Mouse (Mus musculus) liver, embryonic 15.5 days (tissue): ENCODE data around the gene Ppp1r14c. TPM values are rescaled to one million over a fixed set of nuclear protein-coding genes. Genes with fewer than 3 reads are reported as not detected.

Experiments used
- ATAC-seq: fragments of 200-750 bp; cut with Nextera tagmentation; 2 replicates; pipeline ENCODE4 v1.8.0; 2017; ENCODE audit warnings: moderate number of reproducible peaks, mild to moderate bottlenecking, moderate library complexity; ENCODE audit not compliant: insufficient read depth
- H3K27ac ChIP-seq: fragments of 300-500 bp; sonication (generic); replicated peaks from 2 replicates; pipeline ENCODE4 v1.5.1; 2015; ENCODE audit warnings: mild to moderate bottlenecking, inconsistent platforms
- H3K27me3 ChIP-seq: fragments of 300-500 bp; sonication (generic); 2 replicates; pipeline ENCODE4 v1.6.1; 2015; ENCODE audit warnings: mild to moderate bottlenecking, inconsistent platforms
- H3K36me3 ChIP-seq: fragments of 300-500 bp; sonication (generic); replicated peaks from 2 replicates; pipeline ENCODE4 v1.6.1; 2015; ENCODE audit warnings: moderate library complexity, mild to moderate bottlenecking, inconsistent platforms
- H3K4me1 ChIP-seq: fragments of 300-500 bp; sonication (generic); replicated peaks from 2 replicates; pipeline ENCODE4 v1.6.1; 2015; ENCODE audit warnings: inconsistent platforms
- H3K4me2 ChIP-seq: fragments of 300-500 bp; sonication (generic); 2 replicates; pipeline ENCODE4 v1.6.1; 2015; ENCODE audit warnings: moderate library complexity, mild to moderate bottlenecking, inconsistent platforms
- H3K4me3 ChIP-seq: fragments of 300-500 bp; sonication (generic); replicated peaks from 2 replicates; pipeline ENCODE4 v1.5.1; 2015; ENCODE audit warnings: mild to moderate bottlenecking, inconsistent platforms
- H3K9ac ChIP-seq: fragments of 300-500 bp; sonication (generic); 2 replicates; pipeline ENCODE4 v1.6.1; 2015; ENCODE audit warnings: moderate library complexity, mild to moderate bottlenecking, inconsistent platforms
- H3K9me3 ChIP-seq: fragments of 300-500 bp; sonication (generic); replicated peaks from 2 replicates; pipeline ENCODE4 v1.6.1; 2016; ENCODE audit warnings: inconsistent platforms
- WGBS: fragments of 180-500 bp; shearing (Covaris S2); methylation state at CpG from one replicate; pipeline ENCODE4 v1.1.7; 2015; ENCODE audit warnings: mixed read lengths; ENCODE audit not compliant: insufficient replicate concordance; 5-methylcytosine and 5-hydroxymethylcytosine counted together
- polyA plus RNA-seq: library from polyadenylated mRNA; unstranded; fragments of >200 nt; fragmentation: Nextera tagmentation; extraction: Ambion mirVana; gene quantifications from 2 replicates; pipeline ENCODE4 v1.2.1, GENCODE M21; 2015

The Ppp1r14c gene
- polyA plus RNA-seq, 1 experiment from 2014 or later: 0.40 TPM

GRCm38 (mm10) chr10:3367440-3367839, 1.6 kb downstream of the Ppp1r14c start:
- H3K4me3 ChIP-seq: no peak overlapping the region
- 24% methylated on average over 11 of the region's 11 CpGs for WGBS
- H3K9me3 ChIP-seq: no peaks in the 10 kb centered on the region
- no peak overlapping the region for H3K9ac ChIP-seq
- peaks cover 31% of the 10 kb centered on the region for H3K27me3 ChIP-seq
- no peak overlapping the region for H3K4me2 ChIP-seq
- no peaks in the 10 kb centered on the region for H3K36me3 ChIP-seq
- no peak overlapping the region for H3K27ac ChIP-seq
- no peak for ATAC-seq
- H3K4me1 ChIP-seq: no peaks in the 10 kb centered on the region

GRCm38 (mm10) chr10:3383176-3383575, 17.3 kb downstream of the Ppp1r14c start:
- 40% methylated on average over 3 of the region's 3 CpGs for WGBS
- Histone ChIP-seq H3K4me3 (no peak overlapping the region), H3K9me3 (no peaks in the 10 kb centered on the region), H3K27me3 (no peaks in the 10 kb centered on the region), H3K4me1 (no peaks in the 10 kb centered on the region), H3K27ac (no peak overlapping the region), H3K36me3 (no peaks in the 10 kb centered on the region), H3K9ac (no peak overlapping the region), H3K4me2 (no peak overlapping the region)
- ATAC-seq: no peak

GRCm38 (mm10) chr10:3392251-3392650, 26.4 kb downstream of the Ppp1r14c start:
- Histone ChIP-seq H3K9me3 (no peaks in the 10 kb centered on the region), H3K4me2 (no peak overlapping the region), H3K36me3 (no peaks in the 10 kb centered on the region), H3K27me3 (no peaks in the 10 kb centered on the region), H3K27ac (no peak overlapping the region), H3K4me3 (no peak overlapping the region), H3K9ac (no peak overlapping the region), H3K4me1 (no peaks in the 10 kb centered on the region)
- no peak for ATAC-seq
- WGBS: 62% methylated on average over 4 of the region's 4 CpGs

GRCm38 (mm10) chr10:3393548-3393947, 27.7 kb downstream of the Ppp1r14c start:
- WGBS: 65% methylated on average over 2 of the region's 4 CpGs
- H3K36me3 ChIP-seq: no peaks in the 10 kb centered on the region
- H3K27ac ChIP-seq: no peak overlapping the region
- H3K4me3 ChIP-seq: no peak overlapping the region
- no peaks in the 10 kb centered on the region for H3K9me3 ChIP-seq
- no peak overlapping the region for H3K4me2 ChIP-seq
- H3K4me1 ChIP-seq: no peaks in the 10 kb centered on the region
- no peaks in the 10 kb centered on the region for H3K27me3 ChIP-seq
- no peak overlapping the region for H3K9ac ChIP-seq
- no peak for ATAC-seq

GRCm38 (mm10) chr10:3394193-3394592, 28.3 kb downstream of the Ppp1r14c start:
- Histone ChIP-seq H3K36me3 (no peaks in the 10 kb centered on the region), H3K27ac (no peak overlapping the region), H3K9ac (no peak overlapping the region), H3K9me3 (no peaks in the 10 kb centered on the region), H3K4me1 (no peaks in the 10 kb centered on the region), H3K4me2 (no peak overlapping the region), H3K27me3 (no peaks in the 10 kb centered on the region), H3K4me3 (no peak overlapping the region)
- 46% methylated on average over 5 of the region's 5 CpGs for WGBS
- no peak for ATAC-seq

- no peak for ATAC-seq
- H3K27me3 ChIP-seq: no peaks in the 10 kb centered on the region
- no peaks in the 10 kb centered on the region for H3K4me1 ChIP-seq
- no peak overlapping the region for H3K4me2 ChIP-seq
- no peaks in the 10 kb centered on the region for H3K36me3 ChIP-seq
- H3K4me3 ChIP-seq: no peak overlapping the region
- WGBS: 41% methylated on average over 4 of the region's 4 CpGs
- no peak overlapping the region for H3K9ac ChIP-seq
- no peaks in the 10 kb centered on the region for H3K9me3 ChIP-seq
- no peak overlapping the region for H3K27ac ChIP-seq
Measured at GRCm38 (mm10) chr10:3394671-3395288, 28.9 kb downstream of the Ppp1r14c start.

GRCm38 (mm10) chr10:3395341-3395931, 29.6 kb downstream of the Ppp1r14c start:
- no peak overlapping the region for H3K4me3 ChIP-seq
- no peak overlapping the region for H3K27ac ChIP-seq
- no peaks in the 10 kb centered on the region for H3K9me3 ChIP-seq
- H3K4me1 ChIP-seq: no peaks in the 10 kb centered on the region
- ATAC-seq: no peak
- 63% methylated on average over 12 of the region's 12 CpGs for WGBS
- no peaks in the 10 kb centered on the region for H3K27me3 ChIP-seq
- no peaks in the 10 kb centered on the region for H3K36me3 ChIP-seq
- H3K4me2 ChIP-seq: no peak overlapping the region
- H3K9ac ChIP-seq: no peak overlapping the region

GRCm38 (mm10) chr10:3396008-3396795, 30.3 kb downstream of the Ppp1r14c start:
- no peak for ATAC-seq
- Histone ChIP-seq H3K4me3 (no peak overlapping the region), H3K4me1 (no peaks in the 10 kb centered on the region), H3K9ac (no peak overlapping the region), H3K27ac (no peak overlapping the region), H3K4me2 (no peak overlapping the region), H3K9me3 (no peaks in the 10 kb centered on the region), H3K36me3 (no peaks in the 10 kb centered on the region), H3K27me3 (no peaks in the 10 kb centered on the region)
- WGBS: 59% methylated on average over 10 of the region's 10 CpGs

- no peak for ATAC-seq
- Histone ChIP-seq H3K27ac (no peak overlapping the region), H3K4me2 (no peak overlapping the region), H3K36me3 (no peaks in the 10 kb centered on the region), H3K4me1 (no peaks in the 10 kb centered on the region), H3K9ac (no peak overlapping the region), H3K4me3 (no peak overlapping the region), H3K9me3 (no peaks in the 10 kb centered on the region), H3K27me3 (no peaks in the 10 kb centered on the region)
- 60% methylated on average over 3 of the region's 3 CpGs for WGBS
Measured at GRCm38 (mm10) chr10:3397406-3397805, 31.5 kb downstream of the Ppp1r14c start.

GRCm38 (mm10) chr10:3398051-3398450, 32.2 kb downstream of the Ppp1r14c start:
- Histone ChIP-seq H3K27ac (no peak overlapping the region), H3K4me3 (no peak overlapping the region), H3K9me3 (no peaks in the 10 kb centered on the region), H3K27me3 (no peaks in the 10 kb centered on the region), H3K4me1 (no peaks in the 10 kb centered on the region), H3K4me2 (no peak overlapping the region), H3K36me3 (no peaks in the 10 kb centered on the region), H3K9ac (no peak overlapping the region)
- 73% methylated on average over 5 of the region's 5 CpGs for WGBS
- no peak for ATAC-seq

GRCm38 (mm10) chr10:3402284-3402683, 36.4 kb downstream of the Ppp1r14c start:
- H3K9ac ChIP-seq: no peak overlapping the region
- WGBS: 49% methylated on average over 5 of the region's 5 CpGs
- ATAC-seq: no peak

More at GRCm38 (mm10) chr10:3402284-3402683, 36.4 kb downstream of the Ppp1r14c start:
- Histone ChIP-seq H3K4me1 (no peaks in the 10 kb centered on the region), H3K9me3 (no peaks in the 10 kb centered on the region), H3K4me3 (no peak overlapping the region), H3K27ac (no peak overlapping the region), H3K27me3 (no peaks in the 10 kb centered on the region), H3K36me3 (no peaks in the 10 kb centered on the region), H3K4me2 (no peak overlapping the region)
